Mouse (Mus musculus) liver, embryonic 15.5 days (tissue): Measurements from ENCODE around the gene Pxk. TPM values are rescaled to one million over a fixed set of nuclear protein-coding genes. Genes with fewer than 3 reads are reported as not detected.

Experiments
- ATAC-seq: fragments of 200-750 bp; cut with Nextera tagmentation; 2 replicates; pipeline ENCODE4 v1.8.0; 2017; ENCODE audit warnings: moderate number of reproducible peaks, mild to moderate bottlenecking, moderate library complexity; ENCODE audit not compliant: insufficient read depth
- H3K27ac ChIP-seq: fragments of 300-500 bp; sonication (generic); replicated peaks from 2 replicates; pipeline ENCODE4 v1.5.1; 2015; ENCODE audit warnings: mild to moderate bottlenecking, inconsistent platforms
- H3K27me3 ChIP-seq: fragments of 300-500 bp; sonication (generic); 2 replicates; pipeline ENCODE4 v1.6.1; 2015; ENCODE audit warnings: mild to moderate bottlenecking, inconsistent platforms
- H3K36me3 ChIP-seq: fragments of 300-500 bp; sonication (generic); replicated peaks from 2 replicates; pipeline ENCODE4 v1.6.1; 2015; ENCODE audit warnings: moderate library complexity, mild to moderate bottlenecking, inconsistent platforms
- H3K4me1 ChIP-seq: fragments of 300-500 bp; sonication (generic); replicated peaks from 2 replicates; pipeline ENCODE4 v1.6.1; 2015; ENCODE audit warnings: inconsistent platforms
- H3K4me2 ChIP-seq: fragments of 300-500 bp; sonication (generic); 2 replicates; pipeline ENCODE4 v1.6.1; 2015; ENCODE audit warnings: moderate library complexity, mild to moderate bottlenecking, inconsistent platforms
- H3K4me3 ChIP-seq: fragments of 300-500 bp; sonication (generic); replicated peaks from 2 replicates; pipeline ENCODE4 v1.5.1; 2015; ENCODE audit warnings: mild to moderate bottlenecking, inconsistent platforms
- H3K9ac ChIP-seq: fragments of 300-500 bp; sonication (generic); 2 replicates; pipeline ENCODE4 v1.6.1; 2015; ENCODE audit warnings: moderate library complexity, mild to moderate bottlenecking, inconsistent platforms
- H3K9me3 ChIP-seq: fragments of 300-500 bp; sonication (generic); replicated peaks from 2 replicates; pipeline ENCODE4 v1.6.1; 2016; ENCODE audit warnings: inconsistent platforms
- WGBS: fragments of 180-500 bp; shearing (Covaris S2); methylation state at CpG from one replicate; pipeline ENCODE4 v1.1.7; 2015; ENCODE audit warnings: mixed read lengths; ENCODE audit not compliant: insufficient replicate concordance; 5-methylcytosine and 5-hydroxymethylcytosine counted together
- polyA plus RNA-seq: library from polyadenylated mRNA; unstranded; fragments of >200 nt; fragmentation: Nextera tagmentation; extraction: Ambion mirVana; gene quantifications from 2 replicates; pipeline ENCODE4 v1.2.1, GENCODE M21; 2015

Pxk gene
- polyA plus RNA-seq, 1 experiment from 2014 or later: 12.1 TPM

- Histone ChIP-seq H3K27ac (no peak overlapping the region), H3K36me3 (no peaks in the 10 kb centered on the region), H3K9ac (no peak overlapping the region), H3K4me1 (no peaks in the 10 kb centered on the region), H3K9me3 (no peaks in the 10 kb centered on the region), H3K27me3 (no peaks in the 10 kb centered on the region), H3K4me3 (no peak overlapping the region), H3K4me2 (no peak overlapping the region)
- 42% methylated on average over 5 of the region's 5 CpGs for WGBS
- ATAC-seq: no peak
Observed at GRCm38 (mm10) chr14:8207105-8207504, 109.1 kb downstream of the Pxk start.

- WGBS: 69% methylated on average over 5 of the region's 5 CpGs
- no peak overlapping the region for H3K4me3 ChIP-seq
- no peak overlapping the region for H3K9ac ChIP-seq
- H3K36me3 ChIP-seq: no peaks in the 10 kb centered on the region
- H3K27ac ChIP-seq: no peak overlapping the region
- H3K4me2 ChIP-seq: no peak overlapping the region
- no peak for ATAC-seq
- no peaks in the 10 kb centered on the region for H3K4me1 ChIP-seq
- H3K27me3 ChIP-seq: no peaks in the 10 kb centered on the region
- no peaks in the 10 kb centered on the region for H3K9me3 ChIP-seq
Observed at GRCm38 (mm10) chr14:8207543-8207942, 109.5 kb downstream of the Pxk start.

GRCm38 (mm10) chr14:8208876-8209275, 110.9 kb downstream of the Pxk start:
- Histone ChIP-seq H3K4me3 (no peak overlapping the region), H3K27me3 (no peaks in the 10 kb centered on the region), H3K27ac (no peak overlapping the region), H3K36me3 (no peaks in the 10 kb centered on the region), H3K4me2 (no peak overlapping the region), H3K9ac (no peak overlapping the region), H3K9me3 (no peaks in the 10 kb centered on the region), H3K4me1 (peaks cover 4% of the 10 kb centered on the region)
- 48% methylated on average over 3 of the region's 3 CpGs for WGBS
- no peak for ATAC-seq

- peaks cover 10% of the 10 kb centered on the region for H3K4me1 ChIP-seq
- H3K9ac ChIP-seq: no peak overlapping the region
- no peaks in the 10 kb centered on the region for H3K9me3 ChIP-seq
- WGBS: 71% methylated on average over 2 of the region's 2 CpGs
- ATAC-seq: no peak
- H3K27ac ChIP-seq: no peak overlapping the region
- no peaks in the 10 kb centered on the region for H3K27me3 ChIP-seq
- H3K4me3 ChIP-seq: no peak overlapping the region
- H3K4me2 ChIP-seq: no peak overlapping the region
- H3K36me3 ChIP-seq: no peaks in the 10 kb centered on the region
Observed at GRCm38 (mm10) chr14:8209896-8210295, 111.9 kb downstream of the Pxk start.

GRCm38 (mm10) chr14:8212996-8213395, 115.0 kb downstream of the Pxk start:
- H3K27me3 ChIP-seq: no peaks in the 10 kb centered on the region
- H3K4me1 ChIP-seq: peaks cover 27% of the 10 kb centered on the region
- H3K9ac ChIP-seq: no peak overlapping the region
- no peaks in the 10 kb centered on the region for H3K9me3 ChIP-seq
- no peak overlapping the region for H3K4me3 ChIP-seq
- no peak overlapping the region for H3K27ac ChIP-seq
- no peaks in the 10 kb centered on the region for H3K36me3 ChIP-seq
- WGBS: 71% methylated on average over 2 of the region's 2 CpGs
- ATAC-seq: no peak
- no peak overlapping the region for H3K4me2 ChIP-seq

- Histone ChIP-seq H3K4me2 (peak within 1 kb of the TSS; percentile 93), H3K36me3 (no peaks in the 10 kb centered on the region), H3K27me3 (no peaks in the 10 kb centered on the region), H3K9me3 (no peaks in the 10 kb centered on the region), H3K9ac (peak within 1 kb of the TSS; percentile 94), H3K4me1 (peaks cover 27% of the 10 kb centered on the region), H3K4me3 (peak within 1 kb of the TSS; percentile 78), H3K27ac (peak within 1 kb of the TSS; percentile 93)
- WGBS: under 1% methylated on average over 48 of the region's 49 CpGs
- ATAC-seq: peak; percentile 94
Observed at GRCm38 (mm10) chr14:8213803-8214224, 115.8 kb downstream of the Pxk start, which contains the start of gene Kctd6. TSS of gene Kctd6 (plus strand) at chr14:8214140.

Other genes starting within 250 kb of the Pxk start
- not detected in 2 replicates for gene Gm45521, start 140.9 kb upstream of the Pxk start, polyA plus RNA-seq
- 3.9 and 4.6 TPM in 2 replicates for gene Dnase1l3, start 103.6 kb upstream of the Pxk start, polyA plus RNA-seq
- gene Abhd6, start 95.3 kb upstream of the Pxk start, polyA plus RNA-seq: 8.1 and 8.5 TPM in 2 replicates
- 19.9 and 22.0 TPM in 2 replicates for gene Rpp14, start 17.8 kb upstream of the Pxk start, polyA plus RNA-seq
- gene Pdhb, start 74.8 kb downstream of the Pxk start, polyA plus RNA-seq: 103 and 108 TPM in 2 replicates
- 5.7 and 6.0 TPM in 2 replicates for gene Kctd6, start 115.9 kb downstream of the Pxk start, polyA plus RNA-seq
- gene Acox2, start 161.1 kb downstream of the Pxk start, polyA plus RNA-seq: 47.0 and 60.4 TPM in 2 replicates
- 0.07 TPM in 1 of 2 replicates, not detected in the other for gene Fam107a, start 219.8 kb downstream of the Pxk start, polyA plus RNA-seq